ENCODE assay signal across 8 mouse cellular contexts in genomic region chr9:66919382-66919971, GRCm38 (mm10). TPM values are rescaled to one million over a fixed set of nuclear protein-coding genes. Genes with fewer than 3 reads are reported as not detected.
DNase-seq lines count a peak whose midpoint lies in the region; ATAC-seq and TF ChIP-seq lines count a peak whose summit lies in the region.

Rab8b (minus strand) TSS chr9:66919687.

- peaks cover 3% of the 10 kb centered on the region for H3K27me3 ChIP-seq in CH12.LX (replicated peaks)
- H3K27me3 ChIP-seq in forebrain, embryonic 11.5 days (ENCODE audit: control insufficient read depth, insufficient read depth, low read length) = no peaks in the 10 kb centered on the region
- no peaks in the 10 kb centered on the region for H3K27me3 ChIP-seq in heart, embryonic 16.5 days (ENCODE audit: control insufficient read depth, insufficient read depth, low read length)
- H3K27me3 ChIP-seq in liver, embryonic 15.5 days = no peaks in the 10 kb centered on the region
- no peaks in the 10 kb centered on the region for H3K27me3 ChIP-seq in neural tube, embryonic 12.5 days (replicated peaks)

- H3K36me3 ChIP-seq in CH12.LX (replicated peaks in 1 of 2; ENCODE audit: control insufficient read depth in 1 of 2, insufficient read depth in 1 of 2, low read length in 1 of 2) = peaks cover 0 to 8% of the 10 kb centered on the region in 2 experiments
- H3K36me3 ChIP-seq in forebrain, embryonic 11.5 days (ENCODE audit: control insufficient read depth, insufficient read depth, low read length) = no peaks in the 10 kb centered on the region
- no peaks in the 10 kb centered on the region for H3K36me3 ChIP-seq in heart, embryonic 16.5 days (ENCODE audit: control insufficient read depth, insufficient read depth)
- peaks cover 4% of the 10 kb centered on the region; the same call in 1 of the 2 replicates for H3K36me3 ChIP-seq in liver, embryonic 15.5 days (replicated peaks)
- no peaks in the 10 kb centered on the region for H3K36me3 ChIP-seq in neural tube, embryonic 12.5 days

- TF ChIP-seq CTCF in CH12.LX (conservative IDR thresholded peaks at IDR 0.05 in 1 of 2, IDR thresholded peaks at IDR 0.05 in 1 of 2; ENCODE audit: low read depth in 2 of 2, low read length in 2 of 2) = no peak

- TF ChIP-seq POLR2A in CH12.LX (IDR thresholded peaks at IDR 0.05; ENCODE audit: low read depth, low read length) = peak; percentile 88

- peaks cover 3% of the 10 kb centered on the region for H3K9me3 ChIP-seq in CH12.LX (replicated peaks; ENCODE audit: low read length)
- H3K9me3 ChIP-seq in forebrain, embryonic 11.5 days (ENCODE audit: control insufficient read depth, low read length) = no peaks in the 10 kb centered on the region
- H3K9me3 ChIP-seq in heart, embryonic 16.5 days (replicated peaks; ENCODE audit: control insufficient read depth, low read length) = peaks cover 3% of the 10 kb centered on the region; the same call in 1 of the 2 replicates
- no peaks in the 10 kb centered on the region for H3K9me3 ChIP-seq in liver, embryonic 15.5 days (replicated peaks)
- no peaks in the 10 kb centered on the region for H3K9me3 ChIP-seq in neural tube, embryonic 12.5 days

- peaks cover 14 to 40% of the 10 kb centered on the region in 2 experiments for H3K4me1 ChIP-seq in CH12.LX (ENCODE audit: control insufficient read depth in 1 of 2, insufficient read depth in 2 of 2)
- H3K4me1 ChIP-seq in forebrain, embryonic 11.5 days (replicated peaks; ENCODE audit: control insufficient read depth, insufficient read depth, low read length) = peaks cover 5% of the 10 kb centered on the region; the same call in 1 of the 2 replicates
- H3K4me1 ChIP-seq in heart, embryonic 16.5 days (ENCODE audit: control insufficient read depth, insufficient read depth, low read length) = peaks cover 27% of the 10 kb centered on the region
- H3K4me1 ChIP-seq in liver, embryonic 15.5 days (replicated peaks) = peaks cover 51% of the 10 kb centered on the region
- no peaks in the 10 kb centered on the region for H3K4me1 ChIP-seq in neural tube, embryonic 12.5 days

- H3K4me3 ChIP-seq in CH12.LX (replicated peaks in 1 of 3; ENCODE audit: low read depth in 2 of 3, low read length in 2 of 3, poor library complexity in 1 of 3) = peak within 1 kb of the TSS; percentile 67 to 97 (median 94)
- H3K4me3 ChIP-seq in forebrain, embryonic 11.5 days (ENCODE audit: low read depth, low read length) = peak within 1 kb of the TSS; percentile 91
- H3K4me3 ChIP-seq in heart, embryonic 16.5 days (ENCODE audit: low read length) = peak within 1 kb of the TSS; percentile 99
- peak within 1 kb of the TSS; percentile 92 for H3K4me3 ChIP-seq in liver, embryonic 15.5 days (replicated peaks)
- H3K4me3 ChIP-seq in neural tube, embryonic 12.5 days = peak within 1 kb of the TSS; percentile 85

- peak; percentile 96 for DNase-seq in CH12.LX (ENCODE audit: extremely low read depth)
- DNase-seq in c-Kit-positive CD71-positive TER-119-negative erythroid progenitor cells, embryonic 14.5 days (ENCODE audit: low read depth) = peak; percentile 97
- DNase-seq in forebrain, embryonic 11.5 days (ENCODE audit: low spot score) = peak; percentile 100
- DNase-seq in kidney, postnatal 36 days = peak; percentile 98 to 99
- DNase-seq in telencephalon, adult 2 months (ENCODE audit: low read depth, low spot score) = peak; percentile 94

- TF ChIP-seq EP300 in CH12.LX (IDR thresholded peaks at IDR 0.05; ENCODE audit: low read length) = 0 out of 2 replicates have a peak, but pooled peaks have one; percentile 16

- in situ Hi-C loops in CH12.LX (cut with MboI; ENCODE audit: low pct_ligation_motif_present, low pct_unique_long_range_greater_than_20kb, low sequenced_read_pairs) = no loop called here

- WGBS in forebrain, embryonic 11.5 days = under 1% methylated on average over 49 of the region's 49 CpGs
- WGBS in heart, embryonic 16.5 days = under 1% methylated on average over 47 of the region's 49 CpGs
- under 1% methylated on average over 49 of the region's 49 CpGs for WGBS in liver, embryonic 15.5 days (ENCODE audit: insufficient replicate concordance)
- under 1% methylated on average over 49 of the region's 49 CpGs for WGBS in neural tube, embryonic 12.5 days

- peak within 1 kb of the TSS; percentile 66 for H3K27ac ChIP-seq in CH12.LX (ENCODE audit: insufficient read depth, low read depth)
- peak within 1 kb of the TSS; percentile 70 for H3K27ac ChIP-seq in forebrain, embryonic 11.5 days (ENCODE audit: low read depth, low read length)
- H3K27ac ChIP-seq in heart, embryonic 16.5 days (ENCODE audit: low read length) = peak within 1 kb of the TSS; percentile 91
- H3K27ac ChIP-seq in liver, embryonic 15.5 days (replicated peaks) = peak within 1 kb of the TSS; percentile 97
- peak within 1 kb of the TSS; percentile 66; the same call in 1 of the 2 replicates for H3K27ac ChIP-seq in neural tube, embryonic 12.5 days

- TF ChIP-seq RAD21 in CH12.LX (IDR thresholded peaks at IDR 0.05; ENCODE audit: low read depth, low read length) = no peak

- dilution Hi-C loops in CH12.LX (cut with MboI; ENCODE audit: extremely low pct_ligation_motif_present, extremely low pct_unique_long_range_greater_than_20kb, low sequenced_read_pairs) = no loop called here

- peak; percentile 99 for ATAC-seq in forebrain, embryonic 11.5 days (replicated peaks; ENCODE audit: low FRiP score)
- ATAC-seq in heart, embryonic 16.5 days (replicated peaks; ENCODE audit: extremely low read depth, insufficient read depth, low FRiP score) = peak; percentile 98
- ATAC-seq in liver, embryonic 15.5 days (ENCODE audit: insufficient read depth) = peak; percentile 92
- peak; percentile 98 for ATAC-seq in neural tube, embryonic 12.5 days (ENCODE audit: low FRiP score, low read depth)

- H3K9ac ChIP-seq in CH12.LX (ENCODE audit: insufficient read depth, low read depth) = peak within 1 kb of the TSS; percentile 78
- H3K9ac ChIP-seq in forebrain, embryonic 11.5 days (ENCODE audit: low read length) = peak within 1 kb of the TSS; percentile 90
- H3K9ac ChIP-seq in heart, embryonic 16.5 days (ENCODE audit: low read length) = peak within 1 kb of the TSS; percentile 97
- peak within 1 kb of the TSS; percentile 93 for H3K9ac ChIP-seq in liver, embryonic 15.5 days
- H3K9ac ChIP-seq in neural tube, embryonic 12.5 days = peak within 1 kb of the TSS; percentile 93

- peak within 1 kb of the TSS; percentile 97 for H3K4me2 ChIP-seq in CH12.LX (ENCODE audit: insufficient read depth, low read depth, poor library complexity, severe bottlenecking)
- peak within 1 kb of the TSS; percentile 81 for H3K4me2 ChIP-seq in forebrain, embryonic 11.5 days (ENCODE audit: low read depth, low read length, severe bottlenecking)
- H3K4me2 ChIP-seq in heart, embryonic 16.5 days (ENCODE audit: low read depth, low read length) = peak within 1 kb of the TSS; percentile 95
- H3K4me2 ChIP-seq in liver, embryonic 15.5 days = peak within 1 kb of the TSS; percentile 92
- peak within 1 kb of the TSS; percentile 78 for H3K4me2 ChIP-seq in neural tube, embryonic 12.5 days (replicated peaks)

- H3K79me2 ChIP-seq in CH12.LX (replicated peaks; ENCODE audit: control insufficient read depth, extremely low read depth, insufficient read depth, poor library complexity, severe bottlenecking) = peaks cover 40% of the 10 kb centered on the region

TF ChIP-seq in CH12.LX, 34 proteins besides CTCF, POLR2A, EP300 and RAD21 (continues in another document):
- no peak for TF ChIP-seq PAX5 (IDR thresholded peaks at IDR 0.05; ENCODE audit: low read length)
- peak; percentile 87 for TF ChIP-seq MXI1 (IDR thresholded peaks at IDR 0.05; ENCODE audit: low read depth, low read length)
- TF ChIP-seq IRF4 (IDR thresholded peaks at IDR 0.05; ENCODE audit: low read depth, low read length) = peak; percentile 43; the same call in 1 of the 2 replicates
- peak; percentile 62; the same call in 1 of the 2 replicates for TF ChIP-seq ZMIZ1 (IDR thresholded peaks at IDR 0.05; ENCODE audit: low read depth, low read length)
- peak; percentile 96 for TF ChIP-seq KAT2A (IDR thresholded peaks at IDR 0.05; ENCODE audit: insufficient replicate concordance, low read length)
- TF ChIP-seq ZKSCAN1 (IDR thresholded peaks at IDR 0.05; ENCODE audit: borderline replicate concordance, low read depth, low read length) = no peak
- TF ChIP-seq BHLHE40 (IDR thresholded peaks at IDR 0.05; ENCODE audit: low read depth, low read length) = 0 out of 2 replicates have a peak, but pooled peaks have one; percentile 31
- peak; percentile 7; the same call in 1 of the 2 replicates for TF ChIP-seq SMC3 (IDR thresholded peaks at IDR 0.05; ENCODE audit: low read depth, low read length)
- TF ChIP-seq NRF1 (IDR thresholded peaks at IDR 0.05; ENCODE audit: low read depth, low read length) = 0 out of 2 replicates have a peak, but pooled peaks have one; percentile 45
- no peak; the same call in 1 of the 2 replicates for TF ChIP-seq MYC (IDR thresholded peaks at IDR 0.05; ENCODE audit: low read depth, low read length)
- TF ChIP-seq ETS1 (conservative IDR thresholded peaks at IDR 0.05; ENCODE audit: low read depth, low read length) = no peak
- TF ChIP-seq MAZ (IDR thresholded peaks at IDR 0.05; ENCODE audit: low read depth, low read length) = peak; percentile 87
- TF ChIP-seq MAX (IDR thresholded peaks at IDR 0.05; ENCODE audit: low read length) = peak; percentile 63; the same call in 1 of the 2 replicates
- TF ChIP-seq MAFK (IDR thresholded peaks at IDR 0.05; ENCODE audit: insufficient replicate concordance, low read length) = no peak
- no peak for TF ChIP-seq USF1 (IDR thresholded peaks at IDR 0.05; ENCODE audit: low read depth, low read length)
- TF ChIP-seq CHD2 (IDR thresholded peaks at IDR 0.05; ENCODE audit: low read length) = peak; percentile 52; the same call in 1 of the 2 replicates
- peak; percentile 100 for TF ChIP-seq HCFC1 (IDR thresholded peaks at IDR 0.05; ENCODE audit: low read depth, low read length)
- no peak for TF ChIP-seq JUND (conservative IDR thresholded peaks at IDR 0.05; ENCODE audit: low read depth, low read length)
- TF ChIP-seq SIN3A (IDR thresholded peaks at IDR 0.05; ENCODE audit: low read length) = no peak; the same call in none of the 2 replicates
- TF ChIP-seq POLR2AphosphoS2 (IDR thresholded peaks at IDR 0.05; ENCODE audit: low read depth, low read length) = no peak
- peak; percentile 36; the same call in 1 of the 2 replicates for TF ChIP-seq UBTF (IDR thresholded peaks at IDR 0.05; ENCODE audit: low read depth, low read length)

RNA-seq across cellular contexts. Expression of gene Rab8b, which starts in this region (rescaled TPM):
- total RNA-seq in CH12.LX (2012; rRNA removed) (12.2 and 14.0 TPM in 2 replicates), CH12.LX (2014; rRNA removed) (28.0 and 31.1 TPM in 2 replicates)
- polyA plus RNA-seq in CH12.LX (2012; ENCODE audit: insufficient read length, low read depth) = 23.6 and 26.1 TPM in 2 replicates
- polyA plus RNA-seq in forebrain, embryonic 11.5 days (2014; fragmentation: Nextera tagmentation; extraction: Ambion mirVana) = 44.1 and 51.7 TPM in 2 replicates
- polyA plus RNA-seq in heart, embryonic 16.5 days (2015; fragmentation: Nextera tagmentation; extraction: Ambion mirVana) = 17.2 and 17.6 TPM in 2 replicates
- 28.9 and 29.2 TPM in 2 replicates for polyA plus RNA-seq in liver, embryonic 15.5 days (2015; fragmentation: Nextera tagmentation; extraction: Ambion mirVana)
- 32.0 and 33.4 TPM in 2 replicates for polyA plus RNA-seq in neural tube, embryonic 12.5 days (2016; fragmentation: Nextera tagmentation; extraction: Ambion mirVana)

Comparison
In these comparisons a context has a peak if more than half of its experiments do, and no peak if none do; other contexts are left out.
1. Peak in every context shown above with its lines: DNase-seq, ATAC-seq, H3K4me3 ChIP-seq and H3K27ac ChIP-seq.